Mouse (Mus musculus): ENCODE data around the gene Vav3.

Gene Vav3

DNA sequence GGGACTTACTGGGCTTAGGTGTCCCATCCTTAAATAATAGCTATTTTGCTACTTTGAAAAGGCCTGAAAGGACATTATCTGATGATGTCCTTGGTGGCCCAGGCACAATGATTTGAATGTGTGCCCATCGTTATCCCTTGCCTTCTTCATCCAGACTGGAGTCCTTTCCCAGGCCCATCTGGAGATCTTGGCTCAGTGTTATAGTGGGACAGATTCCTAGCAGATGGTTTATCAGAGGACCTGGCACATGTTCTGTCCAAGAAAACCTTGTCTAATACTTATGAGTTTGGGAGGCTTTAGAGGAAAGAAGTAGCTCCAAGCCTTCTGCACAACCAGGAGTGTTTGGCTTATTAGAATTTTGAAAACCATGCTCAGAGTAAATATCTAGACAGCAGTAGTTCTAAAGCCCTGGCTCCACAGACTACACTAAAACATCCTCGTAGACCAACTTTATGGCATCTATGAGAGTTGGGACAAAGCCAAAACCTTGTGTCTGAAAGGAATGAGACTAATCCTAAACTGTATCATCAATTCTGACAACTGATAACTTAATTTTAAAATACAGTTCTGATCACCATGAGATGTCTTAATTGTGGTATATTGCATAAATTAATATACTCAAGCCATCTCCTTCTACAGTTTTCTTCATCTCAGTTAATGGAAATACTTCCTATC is 367.5 kb downstream of the Vav3 start:
- DNase-seq, result peak; percentile 75

DNA sequence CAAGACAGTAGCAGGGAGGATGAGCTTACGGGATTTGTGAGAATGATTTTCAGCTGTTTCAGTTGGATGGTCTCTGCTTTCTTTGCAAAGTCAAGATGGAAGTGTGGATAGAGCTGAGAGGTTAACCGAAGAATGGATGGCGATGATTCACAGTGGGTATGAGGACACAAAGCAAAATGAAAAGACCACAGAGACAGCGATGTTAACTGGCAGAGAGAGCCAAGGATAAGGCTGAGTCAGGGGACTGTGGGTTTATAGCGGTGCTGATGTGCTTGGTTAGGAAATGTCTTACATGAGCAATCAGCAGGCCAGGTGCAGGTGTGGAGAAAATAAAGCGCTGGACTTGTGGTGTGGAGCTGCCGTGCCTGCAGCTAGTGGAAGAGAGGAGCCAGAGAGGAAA is 371.3 kb downstream of the Vav3 start:
- no peak for DNase-seq

DNA sequence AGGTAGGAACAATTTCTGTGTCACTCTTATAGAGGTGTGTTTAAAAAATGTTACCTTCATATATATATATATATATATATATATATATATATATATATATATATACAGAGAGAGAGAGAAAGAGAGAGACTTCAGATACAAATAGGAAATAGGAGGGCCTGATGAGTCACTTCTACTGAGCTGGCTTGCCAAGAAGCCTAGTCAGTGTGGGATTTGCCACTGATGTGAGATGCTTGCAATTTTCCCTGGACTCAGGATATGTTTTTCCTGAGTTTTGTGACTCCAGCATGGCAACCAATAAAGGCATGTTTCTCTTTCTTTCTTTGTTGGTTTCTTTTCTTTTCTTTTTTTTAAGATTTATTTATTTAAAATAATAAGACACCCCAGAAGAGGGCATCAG is 374.0 kb downstream of the Vav3 start:
- DNase-seq, result no peak

DNA sequence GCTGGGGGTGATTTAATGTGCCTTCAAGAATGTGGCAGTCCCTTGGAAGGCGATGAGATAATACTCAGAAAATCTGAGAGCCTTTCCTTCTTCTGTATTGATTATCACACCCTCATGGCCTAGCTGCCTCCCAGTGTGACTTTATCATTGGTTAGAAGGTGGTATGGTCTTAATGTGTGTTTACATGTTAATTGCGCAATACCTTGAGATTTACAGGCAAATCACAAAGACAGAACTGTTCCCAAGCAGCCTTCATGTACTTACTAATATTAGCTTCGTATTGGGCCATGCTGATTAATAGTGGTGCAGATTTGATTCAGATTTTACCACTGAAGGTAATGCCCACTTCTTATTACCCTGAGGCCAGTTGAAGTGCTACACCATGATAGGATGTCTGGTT is 381.3 kb downstream of the Vav3 start:
- no peak for DNase-seq

DNA sequence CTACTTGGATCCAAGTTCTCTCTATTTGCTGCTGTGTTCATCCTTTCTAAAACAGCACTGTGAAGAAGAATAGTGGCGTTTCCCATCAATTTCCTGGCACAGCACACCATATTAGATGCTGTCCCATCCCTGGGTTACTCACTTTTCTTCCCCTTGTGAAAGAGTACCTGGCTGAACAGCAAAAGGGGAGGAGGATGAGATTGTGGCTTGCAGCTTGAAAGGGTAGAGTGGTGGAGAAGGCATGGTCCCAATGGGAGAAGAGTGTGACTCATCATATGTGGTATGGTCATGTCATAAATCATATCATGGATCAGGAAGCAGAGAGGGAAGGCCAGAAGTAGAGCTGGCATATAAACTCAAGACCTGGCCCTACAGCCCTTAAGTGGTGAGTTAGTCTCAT is 386.3 kb downstream of the Vav3 start:
- DNase-seq, result no peak

DNA sequence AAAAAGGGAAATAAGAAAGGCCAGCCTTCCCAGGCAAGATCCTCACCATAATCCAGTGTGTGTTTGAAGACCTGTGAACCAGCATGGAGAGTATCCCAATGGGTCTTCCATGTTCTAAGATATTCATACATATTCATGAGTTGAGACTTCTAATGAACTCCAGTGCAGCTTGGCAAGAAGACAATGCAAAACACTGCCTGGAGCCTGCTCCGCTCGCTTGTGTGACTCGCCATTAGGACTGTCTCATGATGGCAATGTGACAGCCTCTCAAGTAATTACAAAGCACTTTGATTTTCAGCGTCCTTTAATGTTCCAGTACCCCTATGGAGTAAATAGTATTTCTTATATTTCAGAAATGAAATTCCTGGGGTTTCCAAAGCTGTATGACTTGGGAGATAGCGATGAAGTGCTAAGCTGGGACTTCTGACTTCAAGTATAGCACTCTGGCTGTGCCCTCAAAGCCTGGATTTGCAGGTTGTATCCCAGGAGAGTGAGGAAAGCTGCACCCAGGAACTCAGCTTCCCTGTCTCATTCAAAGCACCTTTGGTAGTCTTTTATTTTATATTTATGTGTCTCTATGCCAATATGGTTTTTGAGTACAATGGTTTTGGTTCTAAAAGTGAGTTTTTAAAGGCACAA is 391.3 kb downstream of the Vav3 start:
- no peak for DNase-seq

DNA sequence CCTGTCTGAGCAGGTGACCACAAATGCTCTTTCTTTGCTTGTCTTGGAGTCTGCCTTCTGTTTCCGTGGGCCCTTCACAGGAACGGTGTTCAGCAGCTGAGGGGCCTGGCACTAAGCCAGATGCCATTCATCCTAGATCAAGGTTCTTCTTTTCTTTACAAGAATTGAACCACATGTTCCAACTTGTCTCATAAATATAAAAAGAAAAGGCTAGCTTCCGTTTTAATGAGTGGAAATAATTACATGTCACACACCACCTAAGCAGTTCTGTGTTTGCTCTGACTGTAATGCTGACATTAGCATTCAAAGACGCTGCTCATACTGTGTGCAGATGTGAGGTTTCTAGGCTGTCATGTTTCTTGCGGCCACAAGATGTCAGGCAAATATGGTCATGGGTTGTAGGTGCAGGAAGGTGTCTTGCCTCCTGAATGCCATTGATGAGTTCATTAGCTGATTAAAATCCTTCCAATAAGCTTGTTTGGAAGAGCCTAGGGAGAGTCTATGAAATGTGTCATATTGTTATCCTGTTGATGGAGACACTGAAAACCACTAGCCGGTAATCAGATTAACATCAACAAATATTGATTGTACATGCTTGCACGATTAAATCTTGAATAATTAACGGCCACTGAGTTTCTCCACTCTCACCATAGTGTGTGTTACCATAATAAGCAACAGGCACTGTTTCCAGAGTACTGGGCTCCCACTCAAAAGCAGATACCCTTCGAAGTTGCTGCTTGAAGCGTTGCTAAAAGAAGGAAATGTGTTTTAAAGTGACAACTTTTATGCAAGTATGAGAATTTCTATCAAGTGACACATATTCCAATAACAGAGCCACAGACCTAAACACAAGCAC is 392.1 kb downstream of the Vav3 start:
- peak; percentile 38 for DNase-seq
